Comparison of ENCODE assay signal across 7 mouse cellular contexts in the genomic region with DNA sequence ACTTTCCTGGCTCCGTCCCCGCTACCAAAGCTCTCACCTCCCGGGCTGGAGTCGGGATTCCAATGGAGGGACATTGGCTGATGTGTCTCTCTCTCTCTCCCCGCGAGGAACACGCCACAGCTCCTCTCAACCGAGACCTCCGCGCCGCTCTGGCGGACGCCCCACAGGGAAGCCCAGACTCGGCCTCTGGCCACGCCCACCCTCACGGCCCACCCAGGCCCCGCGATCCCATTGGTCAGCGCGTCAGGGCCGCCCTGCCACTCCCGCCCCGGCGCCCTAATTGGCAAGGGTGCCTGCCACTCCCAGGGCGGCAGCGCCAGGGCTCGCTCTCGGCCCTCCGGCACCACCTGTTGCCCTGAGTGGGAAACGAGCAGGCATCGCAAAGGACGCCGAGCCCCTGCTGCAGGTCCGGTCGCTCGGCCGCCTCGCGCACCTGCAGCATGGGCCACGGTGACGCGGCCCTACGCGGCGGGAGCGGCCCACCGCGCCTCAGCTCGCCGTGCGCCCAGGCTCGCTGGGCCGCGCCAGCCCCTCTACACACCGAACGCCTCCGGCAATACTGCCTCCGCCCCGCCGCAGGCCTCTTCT. TPM values are rescaled to one million over a fixed set of nuclear protein-coding genes. Genes with fewer than 3 reads are reported as not detected.
A peak's percentile ranks its signal among the peaks of the same experiment; 100 is the strongest.
DNase-seq lines count a peak whose midpoint lies in the region; ATAC-seq and TF ChIP-seq lines count a peak whose summit lies in the region.

No protein-coding gene starts in this region.

- H3K27me3 ChIP-seq in embryonic facial prominence, embryonic 12.5 days = 0 out of 2 replicates have a peak, but pooled peaks cover 2% of the 10 kb centered on the region
- no peaks in the 10 kb centered on the region for H3K27me3 ChIP-seq in heart, adult 2 months (ENCODE audit: control insufficient read depth, insufficient read depth, low read length)
- no peaks in the 10 kb centered on the region for H3K27me3 ChIP-seq in limb, embryonic 13.5 days
- no peaks in the 10 kb centered on the region for H3K27me3 ChIP-seq in midbrain, embryonic 16.5 days (ENCODE audit: control insufficient read depth, insufficient read depth, low read depth, low read length)

- 0 out of 2 replicates have a peak, but pooled peaks cover 3% of the 10 kb centered on the region for H3K4me1 ChIP-seq in embryonic facial prominence, embryonic 12.5 days
- peaks cover 2% of the 10 kb centered on the region; the same call in 1 of the 2 replicates for H3K4me1 ChIP-seq in heart, adult 2 months (ENCODE audit: control insufficient read depth, insufficient read depth, low read length)
- H3K4me1 ChIP-seq in limb, embryonic 13.5 days = peaks cover 11% of the 10 kb centered on the region
- peaks cover 15% of the 10 kb centered on the region for H3K4me1 ChIP-seq in midbrain, embryonic 16.5 days (ENCODE audit: control insufficient read depth, insufficient read depth, low read length)

- peak overlapping the region; percentile 76 for H3K4me3 ChIP-seq in embryonic facial prominence, embryonic 12.5 days
- peak overlapping the region; percentile 84 for H3K4me3 ChIP-seq in heart, adult 2 months
- peak overlapping the region; percentile 80 for H3K4me3 ChIP-seq in limb, embryonic 13.5 days
- peak overlapping the region; percentile 82 for H3K4me3 ChIP-seq in midbrain, embryonic 16.5 days (ENCODE audit: low read depth, low read length)

- peak overlapping the region; percentile 88 for H3K27ac ChIP-seq in embryonic facial prominence, embryonic 12.5 days
- H3K27ac ChIP-seq in heart, adult 2 months = peak overlapping the region; percentile 86
- peak overlapping the region; percentile 92 for H3K27ac ChIP-seq in limb, embryonic 13.5 days
- H3K27ac ChIP-seq in midbrain, embryonic 16.5 days (ENCODE audit: low read length) = peak overlapping the region; percentile 96

- intact Hi-C loops in heart, adult 2 months (cut with DNase I) = loop anchor here (1.0 to 5.0 kb wide), 4 partner anchors 21 to 200 kb away; no protein-coding TSS in a partner anchor

- peak; percentile 81 for TF ChIP-seq CTCF in heart, adult 2 months (IDR thresholded peaks at IDR 0.05)

- 0 out of 2 replicates have a peak, but pooled peaks cover 1% of the 10 kb centered on the region for H3K79me2 ChIP-seq in heart, adult 2 months (replicated peaks; ENCODE audit: control insufficient read depth, insufficient read depth, low read length)

- peak overlapping the region; percentile 72 for H3K9ac ChIP-seq in embryonic facial prominence, embryonic 12.5 days
- peak overlapping the region; percentile 88 for H3K9ac ChIP-seq in heart, adult 2 months (ENCODE audit: low read depth, low read length)
- peak overlapping the region; percentile 78 for H3K9ac ChIP-seq in limb, embryonic 13.5 days
- peak overlapping the region; percentile 88 for H3K9ac ChIP-seq in midbrain, embryonic 16.5 days (ENCODE audit: low read depth, low read length)

- peak; percentile 99 for TF ChIP-seq POLR2A in heart, adult 2 months (IDR thresholded peaks at IDR 0.05; ENCODE audit: insufficient read depth, low read depth, low read length)

- no peaks in the 10 kb centered on the region for H3K36me3 ChIP-seq in embryonic facial prominence, embryonic 12.5 days
- H3K36me3 ChIP-seq in heart, adult 2 months (ENCODE audit: control insufficient read depth, insufficient read depth, low read length) = peaks cover 19% of the 10 kb centered on the region
- H3K36me3 ChIP-seq in limb, embryonic 13.5 days = no peaks in the 10 kb centered on the region
- H3K36me3 ChIP-seq in midbrain, embryonic 16.5 days (ENCODE audit: control insufficient read depth, insufficient read depth, low read length) = no peaks in the 10 kb centered on the region

- TF ChIP-seq EP300 in heart, adult 2 months (IDR thresholded peaks at IDR 0.05; ENCODE audit: insufficient read depth, low read depth, low read length) = peak; percentile 62; the same call in 1 of the 2 replicates

- peak; percentile 99 for ATAC-seq in embryonic facial prominence, embryonic 12.5 days (ENCODE audit: insufficient number of reproducible peaks, insufficient read depth, low FRiP score, low TSS enrichment)
- ATAC-seq in limb, embryonic 13.5 days (ENCODE audit: low FRiP score, low read depth) = peak; percentile 98
- peak; percentile 98 for ATAC-seq in midbrain, embryonic 16.5 days

- peak overlapping the region; percentile 74 for H3K4me2 ChIP-seq in embryonic facial prominence, embryonic 12.5 days (replicated peaks)
- H3K4me2 ChIP-seq in limb, embryonic 13.5 days (replicated peaks) = peak overlapping the region; percentile 82
- peak overlapping the region; percentile 68 for H3K4me2 ChIP-seq in midbrain, embryonic 16.5 days (ENCODE audit: low read length)

- under 1% methylated on average over 58 of the region's 60 CpGs for WGBS in embryonic facial prominence, embryonic 12.5 days
- WGBS in heart, adult 2 months = under 1% methylated on average over 60 of the region's 60 CpGs
- WGBS in limb, embryonic 13.5 days = under 1% methylated on average over 60 of the region's 60 CpGs
- WGBS in midbrain, embryonic 16.5 days = under 1% methylated on average over 54 of the region's 60 CpGs

- peak; percentile 100 for DNase-seq in adrenal gland, postnatal 25 days
- DNase-seq in heart, adult 2 months = peak; percentile 99
- peak; percentile 98 to 99 for DNase-seq in kidney, adult 8-10 months
- peak; percentile 98 to 99 for DNase-seq in spleen, postnatal 10 days (ENCODE audit: low spot score in 2 of 2)

- no peaks in the 10 kb centered on the region for H3K9me3 ChIP-seq in embryonic facial prominence, embryonic 12.5 days
- no peaks in the 10 kb centered on the region for H3K9me3 ChIP-seq in limb, embryonic 13.5 days
- H3K9me3 ChIP-seq in midbrain, embryonic 16.5 days (replicated peaks; ENCODE audit: control insufficient read depth, low read length, poor library complexity, severe bottlenecking) = no peaks in the 10 kb centered on the region

RNA-seq across cellular contexts. Expression of gene Arl4a, which starts 0.5 kb away (rescaled TPM):
- total RNA-seq in adrenal gland, postnatal 25 days (2021) = 51.2 and 59.3 TPM in 2 replicates
- polyA plus RNA-seq in embryonic facial prominence, embryonic 12.5 days (2016; fragmentation: Nextera tagmentation; extraction: Ambion mirVana) = 40.0 and 40.2 TPM in 2 replicates
- total RNA-seq in heart, adult 2 months (2021) = 10 to 100 TPM; 23.8 to 25.9 TPM
- polyA plus RNA-seq in heart, adult 2 months (2012; rRNA removed) = 8.6 and 12.9 TPM in 2 replicates
- 55.4 and 55.8 TPM in 2 replicates for polyA plus RNA-seq in limb, embryonic 13.5 days (2015; fragmentation: Nextera tagmentation; extraction: Ambion mirVana)
- polyA plus RNA-seq in midbrain, embryonic 16.5 days (2015; fragmentation: Nextera tagmentation; extraction: Ambion mirVana) = 120 and 134 TPM in 2 replicates

Comparison
In these comparisons a context has a peak if more than half of its experiments do, and no peak if none do; other contexts are left out.
1. Peak in every context shown above with its lines: DNase-seq, ATAC-seq, H3K4me3 ChIP-seq and H3K27ac ChIP-seq.